Mouse (Mus musculus): ENCODE data around the gene Sgca. TPM values are rescaled to one million over a fixed set of nuclear protein-coding genes. Genes with fewer than 3 reads are reported as not detected.
A peak's percentile ranks its signal among the peaks of the same experiment; 100 is the strongest.
"Not testable (repeated sequence)": the region's sequence is repeated elsewhere in the genome, so short reads cannot be mapped to it uniquely, and the experiment has no call there.

Gene Sgca
- polyA plus RNA-seq, 1 experiment from 2014 or later: 0.60 TPM

DNA sequence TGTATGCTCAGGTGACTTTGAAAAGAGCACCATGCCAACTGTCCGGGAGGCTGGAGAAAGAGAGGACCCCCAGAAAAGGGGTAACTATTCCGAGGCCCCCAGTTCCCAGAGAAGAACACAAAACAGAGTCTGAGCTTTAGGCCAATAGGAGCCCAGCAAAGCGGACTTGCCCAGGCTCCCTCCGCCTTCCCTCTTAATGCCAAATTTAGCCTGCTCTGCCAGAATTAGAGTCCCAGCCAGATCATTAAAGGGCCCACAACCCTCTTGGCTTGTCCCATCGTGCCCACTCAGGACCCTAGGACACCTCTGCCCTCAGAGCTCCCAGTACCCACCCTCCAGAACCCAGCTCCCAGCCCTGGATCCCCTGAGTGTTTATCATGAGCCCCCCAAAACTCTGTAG lies 3.2 kb downstream of the Sgca start:
- Histone ChIP-seq H3K9me3 (ENCODE audit: control insufficient read depth, low read length) (no peaks in the 10 kb centered on the region), H3K27ac (replicated peaks; ENCODE audit: low read depth, low read length) (no peak overlapping the region), H3K4me1 (ENCODE audit: control insufficient read depth, insufficient read depth, low read length) (no peaks in the 10 kb centered on the region), H3K36me3 (ENCODE audit: control insufficient read depth, insufficient read depth, low read length) (no peaks in the 10 kb centered on the region), H3K27me3 (ENCODE audit: control insufficient read depth, insufficient read depth, low read length) (no peaks in the 10 kb centered on the region), H3K4me3 (ENCODE audit: low read depth, low read length) (no peak overlapping the region), H3K9ac (ENCODE audit: low read length) (no peak overlapping the region), H3K4me2 (ENCODE audit: low read depth, severe bottlenecking) (no peak overlapping the region)
- ATAC-seq (ENCODE audit: insufficient number of reproducible peaks, low FRiP score, low TSS enrichment, low read depth) (no peak), DNase-seq (ENCODE audit: low spot score) (no peak)
- 70% methylated on average over 5 of the region's 5 CpGs for WGBS

DNA sequence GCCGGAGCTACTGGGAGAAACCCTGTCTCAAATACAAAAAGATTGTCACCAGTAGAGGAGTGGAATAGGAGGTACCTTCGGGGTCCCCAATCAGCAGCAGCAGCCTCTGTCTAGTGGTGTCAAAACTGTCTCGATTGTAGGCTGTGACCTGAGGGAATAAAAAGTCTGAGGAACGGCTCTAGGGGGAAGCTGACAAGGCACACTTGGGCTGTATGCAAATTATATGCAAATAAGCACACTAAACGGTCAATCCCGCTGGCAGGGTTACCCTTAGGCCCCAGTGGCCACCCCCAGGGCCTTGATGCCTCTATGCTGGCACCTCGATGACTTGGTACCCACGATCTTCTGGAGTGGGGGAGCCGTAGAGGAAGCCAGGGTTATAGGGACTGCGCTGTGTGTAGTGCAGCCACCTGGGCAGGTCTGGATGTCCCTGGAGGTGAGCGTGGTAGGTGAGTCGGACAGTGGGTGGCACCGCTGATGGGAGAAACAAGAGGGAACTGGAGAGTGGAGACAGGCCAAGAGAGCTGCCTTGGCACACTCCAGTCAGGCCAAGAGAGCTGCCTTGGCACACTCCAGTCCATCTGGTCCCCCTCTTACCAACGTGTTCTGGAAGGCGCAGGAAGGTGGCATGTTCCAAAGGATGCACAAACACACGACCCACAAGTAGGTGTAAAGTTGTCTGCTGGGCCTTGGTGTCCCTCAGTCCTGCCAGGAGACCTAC lies 4.1 kb downstream of the Sgca start:
- Histone ChIP-seq H3K4me2 (ENCODE audit: low read depth, severe bottlenecking) (no peak overlapping the region), H3K36me3 (ENCODE audit: control insufficient read depth, insufficient read depth, low read length) (no peaks in the 10 kb centered on the region), H3K27ac (replicated peaks; ENCODE audit: low read depth, low read length) (no peak overlapping the region), H3K9ac (ENCODE audit: low read length) (no peak overlapping the region), H3K27me3 (ENCODE audit: control insufficient read depth, insufficient read depth, low read length) (no peaks in the 10 kb centered on the region), H3K4me1 (ENCODE audit: control insufficient read depth, insufficient read depth, low read length) (no peaks in the 10 kb centered on the region), H3K4me3 (ENCODE audit: low read depth, low read length) (no peak overlapping the region), H3K9me3 (ENCODE audit: control insufficient read depth, low read length) (no peaks in the 10 kb centered on the region)
- no peak for ATAC-seq (ENCODE audit: insufficient number of reproducible peaks, low FRiP score, low TSS enrichment, low read depth)
- 64% methylated on average over 16 of the region's 16 CpGs for WGBS
- DNase-seq (ENCODE audit: low spot score): no peak

GRCm38 (mm10) chr11:94970210-94970943 lies 5.8 kb downstream of the Sgca start:
- DNase-seq (ENCODE audit: low spot score): peak; percentile 80
- ATAC-seq (ENCODE audit: insufficient number of reproducible peaks, low FRiP score, low TSS enrichment, low read depth): no peak
- Histone ChIP-seq H3K27ac (replicated peaks; ENCODE audit: low read depth, low read length) (no peak overlapping the region), H3K27me3 (ENCODE audit: control insufficient read depth, insufficient read depth, low read length) (no peaks in the 10 kb centered on the region), H3K36me3 (ENCODE audit: control insufficient read depth, insufficient read depth, low read length) (no peaks in the 10 kb centered on the region), H3K9ac (ENCODE audit: low read length) (no peak overlapping the region), H3K4me3 (ENCODE audit: low read depth, low read length) (no peak overlapping the region), H3K4me2 (ENCODE audit: low read depth, severe bottlenecking) (no peak overlapping the region), H3K9me3 (ENCODE audit: control insufficient read depth, low read length) (no peaks in the 10 kb centered on the region), H3K4me1 (ENCODE audit: control insufficient read depth, insufficient read depth, low read length) (no peaks in the 10 kb centered on the region)
- 66% methylated on average over 15 of the region's 15 CpGs for WGBS

DNA sequence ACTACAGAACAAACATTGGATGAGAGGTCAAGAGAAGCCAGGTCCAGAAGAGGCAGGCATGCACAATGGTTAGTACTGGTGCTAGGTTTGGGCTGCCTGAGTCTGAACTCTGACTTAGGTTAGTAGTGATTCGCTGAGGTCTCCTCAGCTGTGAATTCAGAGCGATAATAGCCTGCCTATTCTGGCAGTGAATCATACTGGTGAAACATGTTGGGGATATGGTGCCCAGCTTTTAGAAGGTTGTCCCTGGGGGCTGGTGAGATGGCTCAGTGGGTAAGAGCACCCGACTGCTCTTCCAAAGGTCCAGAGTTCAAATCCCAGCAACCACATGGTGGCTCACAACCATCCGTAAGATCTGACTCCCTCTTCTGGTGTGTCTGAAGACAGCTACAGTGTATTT lies 6.4 kb downstream of the Sgca start:
- 98% methylated on average over 4 of the region's 4 CpGs for WGBS
- not testable (repeated sequence) for DNase-seq (ENCODE audit: low spot score); H3K27me3 ChIP-seq (ENCODE audit: control insufficient read depth, insufficient read depth, low read length); H3K4me3 ChIP-seq (ENCODE audit: low read depth, low read length); ATAC-seq (ENCODE audit: insufficient number of reproducible peaks, low FRiP score, low TSS enrichment, low read depth); H3K9me3 ChIP-seq (ENCODE audit: control insufficient read depth, low read length); H3K4me2 ChIP-seq (ENCODE audit: low read depth, severe bottlenecking); H3K27ac ChIP-seq (replicated peaks; ENCODE audit: low read depth, low read length); H3K9ac ChIP-seq (ENCODE audit: low read length); H3K4me1 ChIP-seq (ENCODE audit: control insufficient read depth, insufficient read depth, low read length); H3K36me3 ChIP-seq (ENCODE audit: control insufficient read depth, insufficient read depth, low read length)

- no peak overlapping the region for H3K4me2 ChIP-seq (ENCODE audit: low read depth, severe bottlenecking)
- no peaks in the 10 kb centered on the region for H3K4me1 ChIP-seq (ENCODE audit: control insufficient read depth, insufficient read depth, low read length)
- no peak overlapping the region for H3K9ac ChIP-seq (ENCODE audit: low read length)
- DNase-seq (ENCODE audit: low spot score): no peak
- no peak overlapping the region for H3K4me3 ChIP-seq (ENCODE audit: low read depth, low read length)
- no peaks in the 10 kb centered on the region for H3K9me3 ChIP-seq (ENCODE audit: control insufficient read depth, low read length)
- no peak for ATAC-seq (ENCODE audit: insufficient number of reproducible peaks, low FRiP score, low TSS enrichment, low read depth)
- H3K27me3 ChIP-seq (ENCODE audit: control insufficient read depth, insufficient read depth, low read length): no peaks in the 10 kb centered on the region
- no peaks in the 10 kb centered on the region for H3K36me3 ChIP-seq (ENCODE audit: control insufficient read depth, insufficient read depth, low read length)
- 86% methylated on average over 7 of the region's 7 CpGs for WGBS
- H3K27ac ChIP-seq (replicated peaks; ENCODE audit: low read depth, low read length): no peak overlapping the region
Observed at GRCm38 (mm10) chr11:94968187-94968586, 7.9 kb downstream of the Sgca start.

DNA sequence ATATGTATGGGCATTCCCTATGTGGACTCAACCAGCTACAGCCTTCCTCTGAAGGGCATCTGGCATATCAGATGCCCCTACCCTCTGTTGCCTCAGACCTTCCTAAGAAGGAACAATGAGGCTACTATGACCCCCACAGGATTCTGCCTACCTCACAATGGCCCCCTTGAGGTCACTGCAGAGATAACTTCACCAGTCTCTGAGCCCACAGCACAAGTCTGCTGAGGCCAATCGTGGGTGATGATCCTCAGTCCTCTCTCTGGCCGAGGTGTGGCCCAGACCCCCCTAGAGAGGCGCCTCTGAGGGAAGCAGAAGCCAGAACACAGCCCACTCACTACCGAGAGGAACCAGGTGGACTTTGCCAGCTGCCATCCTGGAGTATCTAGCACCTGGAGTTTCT lies 8.7 kb downstream of the Sgca start, which contains the start of gene Hils1:
TSS of gene Hils1 (plus strand) at position 175 of the 400 bp plus-strand sequence.
- WGBS: 51% methylated on average over 4 of the region's 4 CpGs
- Histone ChIP-seq H3K4me1 (ENCODE audit: control insufficient read depth, insufficient read depth, low read length) (no peaks in the 10 kb centered on the region), H3K9ac (ENCODE audit: low read length) (no peak within 1 kb of the TSS), H3K9me3 (ENCODE audit: control insufficient read depth, low read length) (no peaks in the 10 kb centered on the region), H3K36me3 (ENCODE audit: control insufficient read depth, insufficient read depth, low read length) (no peaks in the 10 kb centered on the region), H3K4me3 (ENCODE audit: low read depth, low read length) (no peak within 1 kb of the TSS), H3K27me3 (ENCODE audit: control insufficient read depth, insufficient read depth, low read length) (no peaks in the 10 kb centered on the region), H3K4me2 (ENCODE audit: low read depth, severe bottlenecking) (no peak within 1 kb of the TSS), H3K27ac (replicated peaks; ENCODE audit: low read depth, low read length) (no peak within 1 kb of the TSS)
- ATAC-seq (ENCODE audit: insufficient number of reproducible peaks, low FRiP score, low TSS enrichment, low read depth) (no peak), DNase-seq (ENCODE audit: low spot score) (no peak)

DNA sequence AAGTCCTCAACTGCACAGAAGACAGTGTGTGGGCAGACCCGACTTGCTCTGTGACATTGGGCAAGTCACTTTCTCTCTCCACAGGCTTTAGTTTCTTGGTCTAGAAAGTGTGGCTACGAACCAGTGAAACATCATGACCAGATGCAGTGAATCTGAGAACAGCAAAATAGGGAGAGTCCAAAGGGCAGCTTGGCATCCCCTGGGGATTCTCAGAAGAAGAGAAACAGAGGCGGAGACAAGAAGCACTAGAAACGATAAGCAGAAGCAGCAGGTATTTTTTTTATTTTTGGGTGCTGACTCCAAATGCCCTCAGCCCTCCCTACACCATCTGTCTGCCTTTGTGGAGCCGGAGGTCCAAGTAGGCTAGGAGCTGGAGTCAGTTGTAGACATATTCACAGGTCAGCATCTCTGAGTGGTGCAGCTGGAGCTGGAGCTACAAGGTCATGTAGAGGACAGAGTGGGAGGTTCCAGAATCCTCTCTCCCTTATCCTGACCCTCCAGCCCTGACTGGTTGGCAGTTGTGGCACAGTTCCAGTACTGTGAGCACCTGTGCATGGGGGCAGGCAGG lies 13.5 kb downstream of the Sgca start:
- H3K4me1 ChIP-seq (ENCODE audit: control insufficient read depth, insufficient read depth, low read length): peaks cover 8% of the 10 kb centered on the region; the same call in 1 of the 2 replicates
- H3K36me3 ChIP-seq (ENCODE audit: control insufficient read depth, insufficient read depth, low read length): no peaks in the 10 kb centered on the region
- H3K4me3 ChIP-seq (ENCODE audit: low read depth, low read length): no peak overlapping the region
- DNase-seq (ENCODE audit: low spot score) (no peak), ATAC-seq (ENCODE audit: insufficient number of reproducible peaks, low FRiP score, low TSS enrichment, low read depth) (no peak)
- no peak overlapping the region for H3K4me2 ChIP-seq (ENCODE audit: low read depth, severe bottlenecking)
- no peak overlapping the region for H3K27ac ChIP-seq (replicated peaks; ENCODE audit: low read depth, low read length)
- H3K27me3 ChIP-seq (ENCODE audit: control insufficient read depth, insufficient read depth, low read length): no peaks in the 10 kb centered on the region
- no peaks in the 10 kb centered on the region for H3K9me3 ChIP-seq (ENCODE audit: control insufficient read depth, low read length)
- WGBS: 82% methylated on average over 5 of the region's 5 CpGs
- H3K9ac ChIP-seq (ENCODE audit: low read length): no peak overlapping the region

GRCm38 (mm10) chr11:94958065-94958858 lies 17.9 kb downstream of the Sgca start:
- no peaks in the 10 kb centered on the region for H3K27me3 ChIP-seq (ENCODE audit: control insufficient read depth, insufficient read depth, low read length)
- H3K9me3 ChIP-seq (ENCODE audit: control insufficient read depth, low read length): no peaks in the 10 kb centered on the region
- no peaks in the 10 kb centered on the region for H3K36me3 ChIP-seq (ENCODE audit: control insufficient read depth, insufficient read depth, low read length)
- H3K9ac ChIP-seq (ENCODE audit: low read length): no peak overlapping the region
- ATAC-seq (ENCODE audit: insufficient number of reproducible peaks, low FRiP score, low TSS enrichment, low read depth) (no peak), DNase-seq (ENCODE audit: low spot score) (no peak)
- no peak overlapping the region for H3K4me3 ChIP-seq (ENCODE audit: low read depth, low read length)
- no peak overlapping the region for H3K27ac ChIP-seq (replicated peaks; ENCODE audit: low read depth, low read length)
- no peak overlapping the region for H3K4me2 ChIP-seq (ENCODE audit: low read depth, severe bottlenecking)
- H3K4me1 ChIP-seq (ENCODE audit: control insufficient read depth, insufficient read depth, low read length): peaks cover 8% of the 10 kb centered on the region; the same call in 1 of the 2 replicates
- 22% methylated on average over 8 of the region's 8 CpGs for WGBS

All from limb, embryonic 11.5 days (tissue).